Mouse (Mus musculus) urinary bladder, postnatal 4 days (tissue): ENCODE measurements around the gene Zc3h8.

Experiments
- DNase-seq, 2 experiments: peaks; one replicate each; pipeline ENCODE4 v3.0.0; 2021 to 2022; ENCODE audit warnings: low spot score in 2 of 2

The Zc3h8 gene

GRCm38 (mm10) chr2:128943538-128944528 lies at the start of gene Zc3h8:
Zc3h8 (minus strand) TSS chr2:128944077.
- DNase-seq = peak; percentile 94 to 97

GRCm38 (mm10) chr2:128984746-128985145 lies 40.9 kb upstream of the Zc3h8 start:
- no peak for DNase-seq

GRCm38 (mm10) chr2:128975572-128975971 lies 31.7 kb upstream of the Zc3h8 start:
- no peak for DNase-seq

GRCm38 (mm10) chr2:128972301-128972700 lies 28.4 kb upstream of the Zc3h8 start:
- DNase-seq = no peak

GRCm38 (mm10) chr2:128968475-128969083 lies 24.7 kb upstream of the Zc3h8 start:
- no peak for DNase-seq

GRCm38 (mm10) chr2:128967661-128968441 lies 24.0 kb upstream of the Zc3h8 start, which contains the start of gene Gm10762:
Gm10762 (minus strand) TSS chr2:128967725.
- peak; percentile 68 to 79 for DNase-seq

- DNase-seq = peak; percentile 98 to 99
These were observed 23.0 kb upstream of the Zc3h8 start, which contains the start of gene Zc3h6 for GRCm38 (mm10) chr2:128966641-128967580. Zc3h6 (plus strand) TSS chr2:128967402.

- DNase-seq = no peak
These were observed 22.4 kb upstream of the Zc3h8 start for GRCm38 (mm10) chr2:128966236-128966635.

GRCm38 (mm10) chr2:128965505-128966105 lies 21.7 kb upstream of the Zc3h8 start:
- no peak for DNase-seq

GRCm38 (mm10) chr2:128954186-128954585 lies 10.3 kb upstream of the Zc3h8 start:
- DNase-seq = no peak

- DNase-seq = no peak
These were observed 4.2 kb upstream of the Zc3h8 start for GRCm38 (mm10) chr2:128947962-128948588.

GRCm38 (mm10) chr2:128936256-128936655 lies 7.6 kb downstream of the Zc3h8 start:
- no peak for DNase-seq

GRCm38 (mm10) chr2:128930704-128931103 lies 13.2 kb downstream of the Zc3h8 start:
- DNase-seq = no peak

GRCm38 (mm10) chr2:128928446-128928845 lies 15.4 kb downstream of the Zc3h8 start:
- DNase-seq = no peak

- DNase-seq = no peak
These were observed 19.1 kb downstream of the Zc3h8 start for GRCm38 (mm10) chr2:128924799-128925198.

- DNase-seq = no peak
These were observed 27.3 kb downstream of the Zc3h8 start for GRCm38 (mm10) chr2:128916528-128916927.

- no peak for DNase-seq
These were observed 28.9 kb downstream of the Zc3h8 start for GRCm38 (mm10) chr2:128914978-128915377.

- DNase-seq = no peak
These were observed 40.2 kb downstream of the Zc3h8 start for GRCm38 (mm10) chr2:128903661-128904060.

- DNase-seq = no peak
These were observed 41.0 kb downstream of the Zc3h8 start for GRCm38 (mm10) chr2:128902843-128903242.
